Mouse (Mus musculus): ENCODE data around the gene Pgm2l1. TPM values are rescaled to one million over a fixed set of nuclear protein-coding genes. Genes with fewer than 3 reads are reported as not detected.

Pgm2l1 gene
- polyA plus RNA-seq, 1 experiment = 43.5 TPM

DNA sequence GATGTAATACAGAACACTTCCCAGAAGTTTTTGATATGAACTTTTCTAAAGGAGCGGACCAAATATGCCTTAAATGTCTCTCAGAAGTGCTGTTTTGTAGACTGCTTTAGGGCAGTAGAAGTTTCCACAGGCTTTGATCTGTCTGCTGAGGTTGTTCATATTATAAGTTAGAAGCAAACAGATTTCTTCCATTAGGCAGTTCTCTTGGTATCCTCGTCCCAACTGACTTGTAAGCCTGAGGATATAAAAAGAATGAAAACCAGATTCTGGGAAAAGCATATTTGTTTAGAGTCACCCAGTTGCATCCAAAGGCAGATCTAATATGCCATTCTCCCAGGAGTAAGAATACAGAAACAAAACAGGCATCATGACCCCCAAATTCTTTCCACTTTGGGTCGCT lies 26.0 kb upstream of the Pgm2l1 start:
- DNase-seq (ENCODE audit: low read depth) = no peak
- no peak for TF ChIP-seq POLR2A (IDR thresholded peaks at IDR 0.05; ENCODE audit: borderline replicate concordance, extremely low read depth, insufficient read depth, insufficient read length, poor library complexity, severe bottlenecking)
- no peak for TF ChIP-seq CTCF (IDR thresholded peaks at IDR 0.05; ENCODE audit: borderline replicate concordance, extremely low read depth, insufficient read depth, insufficient read length)

DNA sequence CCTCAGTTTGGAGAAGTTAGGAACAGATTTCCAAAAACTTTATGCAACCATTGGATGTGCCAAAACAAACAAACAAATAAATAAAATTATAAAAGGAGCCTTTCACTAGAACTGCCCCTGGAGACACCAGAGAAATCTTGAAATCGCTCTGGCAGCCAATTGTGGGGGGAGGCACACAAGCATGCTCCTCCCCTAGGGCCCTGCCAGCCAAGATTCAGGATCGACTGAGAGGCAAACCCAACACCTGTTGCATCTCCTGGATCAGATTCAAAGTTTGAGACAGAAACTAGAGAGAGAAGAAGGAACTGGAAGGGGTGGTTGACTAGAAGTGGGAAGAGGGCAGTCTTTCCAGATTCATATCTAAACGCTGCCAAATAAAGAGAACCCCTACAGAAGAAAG lies 23.6 kb upstream of the Pgm2l1 start:
- no peak for DNase-seq (ENCODE audit: low read depth)

DNA sequence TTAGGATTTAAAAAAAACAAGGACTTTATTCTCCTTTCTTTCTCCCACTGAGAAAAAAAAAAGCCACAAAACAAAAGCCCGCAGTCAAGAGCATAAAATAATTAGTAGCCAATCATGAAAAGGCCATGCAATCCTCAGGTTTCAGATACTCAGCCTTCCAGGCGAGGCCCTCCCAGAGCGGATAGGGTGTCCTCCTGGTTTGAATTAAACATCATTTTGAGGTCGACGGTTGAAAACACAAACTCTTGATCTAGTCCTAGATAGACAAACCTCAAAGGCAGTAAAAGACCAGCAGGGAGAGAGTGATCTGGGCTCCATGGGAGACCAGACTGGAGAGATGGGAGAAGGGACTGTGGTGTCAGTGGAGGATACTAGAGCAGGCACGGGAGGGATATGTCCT lies 22.3 kb upstream of the Pgm2l1 start:
- TF ChIP-seq CTCF (IDR thresholded peaks at IDR 0.05; ENCODE audit: borderline replicate concordance, extremely low read depth, insufficient read depth, insufficient read length) = no peak
- no peak for TF ChIP-seq POLR2A (IDR thresholded peaks at IDR 0.05; ENCODE audit: borderline replicate concordance, extremely low read depth, insufficient read depth, insufficient read length, poor library complexity, severe bottlenecking)
- no peak for DNase-seq (ENCODE audit: low read depth)

More for the DNA sequence above, 23.6 kb upstream of the Pgm2l1 start:
- TF ChIP-seq POLR2A (IDR thresholded peaks at IDR 0.05; ENCODE audit: borderline replicate concordance, extremely low read depth, insufficient read depth, insufficient read length, poor library complexity, severe bottlenecking) (no peak), CTCF (IDR thresholded peaks at IDR 0.05; ENCODE audit: borderline replicate concordance, extremely low read depth, insufficient read depth, insufficient read length) (no peak)

DNA sequence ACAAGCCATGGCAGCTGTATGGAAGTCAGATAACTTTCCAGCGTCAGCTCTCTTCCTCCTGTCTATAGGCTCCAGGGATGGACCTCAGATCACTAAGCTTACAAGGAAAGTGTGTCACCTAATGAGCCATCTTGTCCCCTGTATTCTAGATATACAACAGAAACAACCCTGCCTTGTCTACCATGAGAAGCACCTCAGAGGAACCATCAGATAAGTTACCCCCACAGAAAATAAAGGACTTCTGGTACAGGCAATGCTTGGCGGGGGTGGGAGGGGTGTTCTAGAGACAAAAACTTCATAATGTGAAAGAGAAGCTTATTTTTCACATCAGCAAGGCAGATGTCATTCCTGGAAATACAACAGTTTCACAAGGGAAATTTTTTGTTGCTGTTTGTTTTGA lies 21.1 kb upstream of the Pgm2l1 start:
- no peak for DNase-seq (ENCODE audit: low read depth)

DNA sequence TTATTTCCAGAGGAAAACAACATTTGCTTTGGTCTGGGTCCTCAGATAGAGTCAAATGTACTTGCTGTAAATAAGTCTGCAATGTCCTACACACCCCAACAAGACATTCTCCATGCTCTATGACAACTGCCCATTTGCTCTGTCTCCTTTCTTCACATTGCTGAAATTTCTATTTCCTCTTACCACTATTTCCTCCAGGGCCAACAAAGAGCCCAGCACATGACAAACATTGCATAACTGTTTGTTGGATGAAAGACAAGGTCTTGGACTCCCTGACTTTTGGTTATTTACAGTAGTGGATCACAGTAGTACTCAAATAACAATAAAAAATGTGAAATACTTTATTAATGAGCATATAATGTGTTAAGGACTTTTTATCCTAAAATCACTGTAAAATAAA lies 19.3 kb upstream of the Pgm2l1 start:
- TF ChIP-seq CTCF (IDR thresholded peaks at IDR 0.05; ENCODE audit: borderline replicate concordance, extremely low read depth, insufficient read depth, insufficient read length) (no peak), POLR2A (IDR thresholded peaks at IDR 0.05; ENCODE audit: borderline replicate concordance, extremely low read depth, insufficient read depth, insufficient read length, poor library complexity, severe bottlenecking) (no peak)
- DNase-seq (ENCODE audit: low read depth) = no peak

More for the DNA sequence above, 21.1 kb upstream of the Pgm2l1 start:
- no peak for TF ChIP-seq CTCF (IDR thresholded peaks at IDR 0.05; ENCODE audit: borderline replicate concordance, extremely low read depth, insufficient read depth, insufficient read length)

DNA sequence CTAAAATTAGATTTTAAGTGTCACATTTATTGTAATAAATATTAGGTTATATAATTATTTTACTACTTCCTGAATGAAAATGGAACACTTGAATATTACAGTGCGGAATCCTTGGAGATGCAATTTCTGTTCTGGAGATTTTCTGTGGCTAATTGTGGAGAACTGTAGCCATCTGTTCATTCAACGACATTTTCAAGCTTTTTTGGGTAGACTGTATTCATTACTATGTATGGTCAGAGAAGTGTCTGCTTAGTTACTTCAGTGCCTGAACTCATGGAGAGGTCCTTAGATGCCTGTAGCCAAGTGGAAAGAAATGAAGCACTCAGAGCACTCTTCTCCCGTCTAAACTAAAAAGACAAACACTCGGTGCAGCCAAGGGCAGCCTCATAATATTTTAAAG lies 12.9 kb upstream of the Pgm2l1 start:
- TF ChIP-seq CTCF (IDR thresholded peaks at IDR 0.05; ENCODE audit: borderline replicate concordance, extremely low read depth, insufficient read depth, insufficient read length) = no peak
- TF ChIP-seq POLR2A (IDR thresholded peaks at IDR 0.05; ENCODE audit: borderline replicate concordance, extremely low read depth, insufficient read depth, insufficient read length, poor library complexity, severe bottlenecking) = no peak
- no peak for DNase-seq (ENCODE audit: low read depth)

DNA sequence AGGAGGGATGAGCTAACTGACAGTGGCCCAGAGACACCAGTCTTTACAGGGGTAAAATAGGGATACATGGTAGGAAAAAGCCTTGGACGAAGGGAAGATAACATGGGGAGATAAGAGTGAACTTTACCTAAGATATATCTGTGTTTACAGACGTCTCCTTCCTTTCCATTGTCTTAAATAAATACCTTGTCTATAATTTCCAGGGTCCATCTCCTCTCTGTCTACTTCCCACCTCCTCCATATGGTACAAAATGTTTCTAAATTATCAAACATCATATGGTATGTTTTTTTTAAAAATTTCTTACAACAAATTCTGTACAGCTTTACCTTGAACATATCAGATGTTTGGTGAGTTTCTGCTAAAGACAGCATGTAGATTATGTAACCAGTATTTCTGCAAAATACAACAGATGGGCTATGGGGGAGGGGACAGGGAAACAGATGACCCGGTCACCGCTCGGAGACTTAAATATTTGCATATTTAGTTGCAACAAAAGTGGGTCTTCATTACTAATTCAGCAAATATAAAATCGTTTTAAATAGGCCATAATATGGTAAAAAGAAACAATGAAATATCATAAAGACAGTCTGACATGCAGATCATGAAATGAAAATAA lies 12.0 kb upstream of the Pgm2l1 start:
- peak; percentile 60 for DNase-seq (ENCODE audit: low read depth)
- TF ChIP-seq POLR2A (IDR thresholded peaks at IDR 0.05; ENCODE audit: borderline replicate concordance, extremely low read depth, insufficient read depth, insufficient read length, poor library complexity, severe bottlenecking) = no peak
- TF ChIP-seq CTCF (IDR thresholded peaks at IDR 0.05; ENCODE audit: borderline replicate concordance, extremely low read depth, insufficient read depth, insufficient read length) = no peak

DNA sequence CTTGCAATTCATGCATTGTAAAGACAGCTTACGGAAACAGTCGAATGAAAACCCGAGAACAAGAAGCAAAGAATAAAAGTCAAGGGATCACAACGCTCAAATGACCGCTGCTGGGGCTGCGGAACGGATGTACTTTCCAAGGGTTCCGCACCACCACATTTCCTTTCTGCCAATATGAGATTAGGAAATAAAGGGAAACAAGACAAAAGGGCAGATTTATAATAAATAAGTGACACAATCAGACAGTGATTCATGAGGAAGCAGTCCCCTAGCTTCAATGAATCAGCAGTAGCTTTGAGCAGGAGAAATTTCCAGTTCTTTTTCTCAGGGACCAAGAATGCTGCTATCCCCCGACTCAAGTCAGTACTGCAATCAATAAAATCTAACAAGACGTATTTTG lies 11.2 kb upstream of the Pgm2l1 start:
- DNase-seq (ENCODE audit: low read depth) = peak; percentile 44
- TF ChIP-seq CTCF (IDR thresholded peaks at IDR 0.05; ENCODE audit: borderline replicate concordance, extremely low read depth, insufficient read depth, insufficient read length) = no peak
- TF ChIP-seq POLR2A (IDR thresholded peaks at IDR 0.05; ENCODE audit: borderline replicate concordance, extremely low read depth, insufficient read depth, insufficient read length, poor library complexity, severe bottlenecking) = no peak

DNA sequence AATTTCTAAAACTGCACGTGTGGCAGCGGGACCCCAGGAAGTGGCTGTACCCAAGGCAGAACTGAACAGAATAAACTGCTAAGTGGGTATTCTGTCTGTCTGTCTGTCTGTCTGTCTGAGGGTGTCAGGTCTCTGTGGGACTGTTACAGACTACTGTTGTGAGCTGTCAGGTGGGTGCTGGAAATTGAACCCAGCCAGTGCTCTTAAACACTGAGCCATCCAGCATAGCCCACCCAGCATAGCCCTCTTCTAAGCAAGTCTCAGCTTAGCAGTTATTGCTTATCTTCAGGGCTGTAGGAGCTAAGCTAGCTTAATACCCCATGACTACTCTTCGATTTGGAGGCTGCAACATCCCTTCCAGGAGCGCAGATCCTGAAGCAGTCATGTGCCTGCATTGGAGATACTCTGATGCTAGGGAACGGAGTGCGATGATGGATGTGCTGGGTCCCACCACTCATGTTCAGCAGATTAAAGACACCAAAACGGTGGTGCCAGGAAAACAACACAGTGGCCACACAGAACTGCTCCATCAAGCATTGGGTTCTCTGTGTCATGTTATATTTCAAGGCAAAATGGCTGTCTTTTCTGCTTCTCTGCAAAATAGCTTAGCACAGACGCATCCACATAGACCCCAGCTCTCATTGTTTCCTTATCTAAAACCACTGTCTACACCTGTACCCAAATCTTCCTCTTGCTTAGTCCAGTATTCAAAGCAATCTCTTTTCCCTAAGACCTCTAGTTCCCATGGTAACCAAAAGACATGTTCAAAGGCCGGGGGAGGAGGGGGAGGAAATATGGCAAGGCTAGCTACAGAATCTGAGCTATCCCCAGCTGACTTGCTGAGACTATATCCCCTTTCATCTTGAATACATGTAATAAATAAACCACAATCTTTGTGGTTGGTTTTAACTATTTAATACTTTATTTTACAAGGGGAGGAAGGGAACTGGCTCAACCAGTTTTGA lies 10.3 kb upstream of the Pgm2l1 start:
- TF ChIP-seq CTCF (IDR thresholded peaks at IDR 0.05; ENCODE audit: borderline replicate concordance, extremely low read depth, insufficient read depth, insufficient read length) (no peak), POLR2A (IDR thresholded peaks at IDR 0.05; ENCODE audit: borderline replicate concordance, extremely low read depth, insufficient read depth, insufficient read length, poor library complexity, severe bottlenecking) (no peak)
- peak; percentile 77 for DNase-seq (ENCODE audit: low read depth)

DNA sequence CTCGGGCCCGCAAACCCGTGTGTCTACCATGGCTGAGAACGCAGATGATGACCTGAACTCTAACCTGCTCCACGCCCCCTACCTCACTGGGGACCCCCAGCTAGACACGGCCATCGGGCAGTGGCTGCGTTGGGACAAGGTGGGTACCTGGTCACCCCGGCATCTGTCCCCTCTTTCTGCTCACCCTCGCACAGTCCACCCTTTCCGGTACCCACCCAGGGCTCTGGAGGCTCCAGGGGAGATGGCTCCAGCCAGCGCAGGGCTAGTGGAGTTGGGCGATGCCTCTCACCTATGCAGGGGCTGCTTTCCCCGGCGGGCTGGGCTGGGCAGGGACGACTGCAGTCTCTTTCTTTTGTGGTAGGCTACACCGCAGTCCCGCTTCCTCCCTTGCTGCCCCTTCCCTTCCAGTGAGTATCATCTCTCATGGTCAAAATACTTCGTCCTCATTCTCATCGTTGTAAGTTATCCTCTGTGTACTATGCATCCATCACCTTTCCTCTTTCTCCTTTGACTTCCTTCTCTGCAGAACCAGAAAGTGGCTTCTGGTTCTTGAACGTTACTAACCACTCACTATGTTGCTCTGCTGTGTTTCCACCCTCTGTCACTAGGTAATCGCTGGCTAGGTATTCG lies 817 bp downstream of the Pgm2l1 start:
- TF ChIP-seq POLR2A (IDR thresholded peaks at IDR 0.05; ENCODE audit: borderline replicate concordance, extremely low read depth, insufficient read depth, insufficient read length, poor library complexity, severe bottlenecking) (no peak), CTCF (IDR thresholded peaks at IDR 0.05; ENCODE audit: borderline replicate concordance, extremely low read depth, insufficient read depth, insufficient read length) (no peak)
- DNase-seq (ENCODE audit: low read depth) = peak; percentile 44

DNA sequence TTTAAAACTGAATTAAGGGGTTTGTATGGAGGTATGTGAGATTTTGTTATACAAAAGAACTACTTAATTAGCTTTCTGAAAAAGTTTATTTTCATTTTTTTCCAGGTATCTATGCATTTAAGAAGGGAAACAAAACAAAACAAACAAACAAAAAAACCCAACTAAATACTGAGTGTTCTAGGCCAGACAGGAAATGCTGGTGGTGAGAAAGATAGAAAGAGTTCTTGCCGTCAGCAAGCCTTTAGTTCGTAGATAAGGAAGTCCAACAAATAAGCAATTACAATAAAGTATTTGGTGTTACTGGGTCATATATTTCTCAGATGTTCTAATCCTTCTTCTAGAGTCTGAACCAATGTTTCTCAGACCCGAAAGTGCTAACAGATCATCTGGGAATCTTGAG lies 1.8 kb downstream of the Pgm2l1 start:
- no peak for DNase-seq (ENCODE audit: low read depth)
- TF ChIP-seq CTCF (IDR thresholded peaks at IDR 0.05; ENCODE audit: borderline replicate concordance, extremely low read depth, insufficient read depth, insufficient read length) (no peak), POLR2A (IDR thresholded peaks at IDR 0.05; ENCODE audit: borderline replicate concordance, extremely low read depth, insufficient read depth, insufficient read length, poor library complexity, severe bottlenecking) (no peak)
